Mouse (Mus musculus) cerebellum, adult 2 months (tissue): ENCODE results near the gene 1700086D15Rik. TPM values are rescaled to one million over a fixed set of nuclear protein-coding genes. Genes with fewer than 3 reads are reported as not detected.
A peak's percentile ranks its signal among the peaks of the same experiment; 100 is the strongest.

Experiments used
- DNase-seq, 2 experiments: peaks; one replicate each; pipeline ENCODE4 v3.0.0; 2021
- H3K27ac ChIP-seq: fragments of 200-500 bp; 2 replicates; pipeline ENCODE4 v1.5.1; 2012; ENCODE audit warnings: low read length, control low read depth, inconsistent platforms; ENCODE audit not compliant: insufficient read depth
- H3K27me3 ChIP-seq: fragments of 200-500 bp; 2 replicates; pipeline ENCODE4 v1.6.1; 2012; ENCODE audit warnings: inconsistent platforms, mild to moderate bottlenecking, low read length, moderate library complexity; ENCODE audit not compliant: control insufficient read depth, insufficient read depth
- H3K4me1 ChIP-seq: fragments of 200-500 bp; 2 replicates; pipeline ENCODE4 v1.6.1; 2011; ENCODE audit warnings: low read length; ENCODE audit not compliant: control insufficient read depth, insufficient read depth
- H3K4me3 ChIP-seq: fragments of 200-500 bp; replicated peaks from 2 replicates; pipeline ENCODE3; 2011; ENCODE audit warnings: mild to moderate bottlenecking, low read depth, low read length, control low read depth; ENCODE audit not compliant: insufficient read depth
- CTCF ChIP-seq: fragments of 200-500 bp; IDR thresholded peaks from 2 replicates; pipeline ENCODE4 v1.5.1; 2011; ENCODE audit warnings: low read depth, mild to moderate bottlenecking, control low read depth, low read length, moderate library complexity, borderline replicate concordance; ENCODE audit not compliant: insufficient read depth
- POLR2A ChIP-seq: fragments of 200-500 bp; IDR thresholded peaks from 2 replicates; pipeline ENCODE4 v1.6.1; 2011; ENCODE audit warnings: low read length, control low read depth, borderline replicate concordance; ENCODE audit not compliant: insufficient read depth
- WGBS: fragments of 180-500 bp; shearing (Covaris S2); methylation state at CpG from one replicate; pipeline ENCODE4 v1.1.7; 2018; 5-methylcytosine and 5-hydroxymethylcytosine counted together
- polyA plus RNA-seq: library from polyadenylated mRNA; depleted of rRNA; stranded (reverse); fragments of >200 nt; gene quantifications from 2 replicates; pipeline ENCODE4 v1.2.3, GENCODE M21; 2012; rRNA removed

1700086D15Rik gene
- polyA plus RNA-seq, 1 experiment = 1.6 TPM

DNA sequence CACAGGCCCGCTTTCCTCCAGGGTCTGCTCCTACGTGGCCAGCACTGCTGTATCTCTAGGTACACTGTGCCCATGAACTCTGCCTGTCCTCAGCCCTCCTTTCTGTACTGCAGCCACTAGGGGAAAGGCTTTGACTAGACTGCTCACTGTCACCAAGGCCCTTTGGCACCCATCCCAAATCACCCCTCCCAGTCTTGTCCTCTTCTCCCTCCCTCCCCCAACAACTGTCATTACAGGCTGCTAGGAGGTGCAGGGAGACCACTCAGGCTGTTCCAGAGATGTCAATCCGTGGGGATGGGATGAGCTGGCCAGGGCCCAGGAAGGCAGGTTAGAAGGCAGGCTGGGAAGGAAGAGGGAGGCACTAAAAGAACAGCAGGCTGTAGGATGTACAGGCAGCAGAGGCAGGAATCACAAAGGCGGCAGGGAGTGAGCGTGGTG lies 51.9 kb downstream of the 1700086D15Rik start:
- Histone ChIP-seq H3K4me3 (no peak overlapping the region), H3K27me3 (no peaks in the 10 kb centered on the region), H3K27ac (peak overlapping the region; percentile 41; the same call in 1 of the 2 replicates), H3K4me1 (peaks cover 55% of the 10 kb centered on the region)
- WGBS = 38% methylated on average over 5 of the region's 5 CpGs
- TF ChIP-seq POLR2A (no peak), CTCF (peak; percentile 44; the same call in 1 of the 2 replicates)
- peak; percentile 62 to 64 for DNase-seq

DNA sequence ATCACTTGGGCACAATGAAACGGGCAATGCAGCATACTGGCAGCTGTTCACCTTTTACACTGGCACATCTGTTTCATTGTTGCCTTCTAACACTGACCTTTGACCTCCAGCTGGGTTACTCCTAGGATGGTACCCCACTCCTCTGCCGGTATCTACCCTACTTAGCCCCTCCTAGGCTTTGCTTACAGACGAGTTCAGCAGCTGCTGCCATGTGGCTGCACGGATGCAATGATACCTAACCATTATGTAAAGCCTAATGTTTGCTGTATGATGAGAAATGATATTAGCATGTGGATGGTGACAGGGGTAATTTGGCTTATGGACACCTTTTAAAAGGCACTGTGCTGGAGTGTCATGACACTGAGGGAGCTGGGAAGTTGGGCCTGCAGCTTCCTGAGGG lies 52.5 kb downstream of the 1700086D15Rik start:
- no peak overlapping the region for H3K4me3 ChIP-seq
- TF ChIP-seq CTCF = no peak
- no peak for TF ChIP-seq POLR2A
- peaks cover 56% of the 10 kb centered on the region for H3K4me1 ChIP-seq
- H3K27me3 ChIP-seq = no peaks in the 10 kb centered on the region
- no peak overlapping the region; the same call in 1 of the 2 replicates for H3K27ac ChIP-seq
- WGBS = 82% methylated on average over 4 of the region's 4 CpGs
- no peak for DNase-seq

GRCm38 (mm10) chr11:65104076-65104475 lies 55.6 kb downstream of the 1700086D15Rik start:
- no peaks in the 10 kb centered on the region for H3K27me3 ChIP-seq
- no peak for TF ChIP-seq CTCF
- TF ChIP-seq POLR2A = no peak
- peaks cover 67% of the 10 kb centered on the region for H3K4me1 ChIP-seq
- WGBS = 10% methylated on average over 3 of the region's 3 CpGs
- DNase-seq = peak; percentile 86 to 92
- no peak overlapping the region for H3K4me3 ChIP-seq
- peak overlapping the region; percentile 64 for H3K27ac ChIP-seq

Other genes starting within 250 kb of the 1700086D15Rik start
- 31.0 and 31.2 TPM in 2 replicates for gene Elac2, start 180.9 kb downstream of the 1700086D15Rik start, polyA plus RNA-seq
- 77.3 and 82.9 TPM in 2 replicates for gene Arhgap44, start 3.1 kb upstream of the 1700086D15Rik start, polyA plus RNA-seq
- gene Myocd, start 110.1 kb upstream of the 1700086D15Rik start, polyA plus RNA-seq = 0.13 and 0.19 TPM in 2 replicates